Mouse (Mus musculus) liver, embryonic 12.5 days (tissue): ENCODE measurements at regions not wholly inside any gene's neighbourhood (a gene's known extent, or its start where the extent isn't known, plus 50 kb on each side); places are given as distances from the start of the nearest gene placed in this dataset.

Source experiments
- ATAC-seq: fragments of 200-750 bp; cut with Nextera tagmentation; 2 replicates; pipeline ENCODE4 v1.8.0; 2017; ENCODE audit warnings: moderate number of reproducible peaks, mild to moderate bottlenecking, moderate library complexity
- H3K27ac ChIP-seq: fragments of 300-500 bp; sonication (generic); 2 replicates; pipeline ENCODE4 v1.5.1; 2016; ENCODE audit warnings: mild to moderate bottlenecking
- H3K27me3 ChIP-seq: fragments of 300-500 bp; sonication (generic); replicated peaks from 2 replicates; pipeline ENCODE4 v1.6.1; 2016; ENCODE audit warnings: mild to moderate bottlenecking, moderate library complexity
- H3K36me3 ChIP-seq: fragments of 300-500 bp; sonication (generic); 2 replicates; pipeline ENCODE4 v1.6.1; 2016; ENCODE audit warnings: mild to moderate bottlenecking, moderate library complexity
- H3K4me1 ChIP-seq: fragments of 300-500 bp; sonication (generic); 2 replicates; pipeline ENCODE4 v1.6.1; 2016
- H3K4me2 ChIP-seq: fragments of 300-500 bp; sonication (generic); 2 replicates; pipeline ENCODE4 v1.6.1; 2016; ENCODE audit warnings: mild to moderate bottlenecking, moderate library complexity
- H3K4me3 ChIP-seq: fragments of 300-500 bp; sonication (generic); 2 replicates; pipeline ENCODE4 v1.5.1; 2016; ENCODE audit warnings: mild to moderate bottlenecking, moderate library complexity
- H3K9ac ChIP-seq: fragments of 300-500 bp; sonication (generic); 2 replicates; pipeline ENCODE4 v1.6.1; 2016; ENCODE audit warnings: mild to moderate bottlenecking, moderate library complexity
- H3K9me3 ChIP-seq: fragments of 300-500 bp; sonication (generic); replicated peaks from 2 replicates; pipeline ENCODE4 v1.6.1; 2016; ENCODE audit warnings: mild to moderate bottlenecking, moderate library complexity
- WGBS: fragments of 180-500 bp; shearing (Covaris S2); methylation state at CpG from one replicate; pipeline ENCODE4 v1.1.7; 2016; ENCODE audit not compliant: insufficient replicate concordance; 5-methylcytosine and 5-hydroxymethylcytosine counted together

DNA sequence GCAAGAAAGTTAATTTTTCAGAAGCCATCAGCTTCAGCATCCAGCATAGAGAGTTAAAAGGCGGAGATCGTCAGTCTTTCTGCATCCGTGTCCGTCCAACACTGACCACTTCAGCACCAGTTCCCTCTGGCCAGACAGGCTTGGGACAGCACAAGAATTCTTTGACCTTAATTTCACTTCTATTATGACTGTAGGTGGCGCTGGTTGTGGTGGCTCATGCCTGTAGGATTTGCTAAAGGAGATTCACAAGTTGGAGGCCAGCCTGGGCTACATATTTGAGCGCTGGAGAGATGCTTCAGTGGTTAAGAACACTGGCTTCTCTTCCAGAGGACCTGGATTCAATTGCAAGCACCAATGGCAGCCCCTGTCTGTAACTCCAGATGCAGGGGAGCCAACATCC, 66.0 kb downstream of the Amer2 start:
- no peaks in the 10 kb centered on the region for H3K9me3 ChIP-seq
- no peak overlapping the region for H3K27ac ChIP-seq
- no peak overlapping the region for H3K4me2 ChIP-seq
- H3K27me3 ChIP-seq = no peaks in the 10 kb centered on the region; the same call in 1 of the 2 replicates
- WGBS = 54% methylated on average over 6 of the region's 6 CpGs
- no peak overlapping the region for H3K4me3 ChIP-seq
- no peaks in the 10 kb centered on the region for H3K4me1 ChIP-seq
- no peaks in the 10 kb centered on the region for H3K36me3 ChIP-seq
- H3K9ac ChIP-seq = no peak overlapping the region
- no peak for ATAC-seq

- no peaks in the 10 kb centered on the region for H3K27me3 ChIP-seq
- no peaks in the 10 kb centered on the region for H3K4me1 ChIP-seq
- H3K9ac ChIP-seq = no peak overlapping the region
- WGBS = 43% methylated on average over 7 of the region's 7 CpGs
- no peak overlapping the region for H3K4me3 ChIP-seq
- H3K4me2 ChIP-seq = no peak overlapping the region
- H3K36me3 ChIP-seq = no peaks in the 10 kb centered on the region
- no peak overlapping the region for H3K27ac ChIP-seq
- ATAC-seq = no peak
- no peaks in the 10 kb centered on the region for H3K9me3 ChIP-seq
Observed at GRCm38 (mm10) chr14:60443821-60444551, 70.9 kb downstream of the Amer2 start.

DNA sequence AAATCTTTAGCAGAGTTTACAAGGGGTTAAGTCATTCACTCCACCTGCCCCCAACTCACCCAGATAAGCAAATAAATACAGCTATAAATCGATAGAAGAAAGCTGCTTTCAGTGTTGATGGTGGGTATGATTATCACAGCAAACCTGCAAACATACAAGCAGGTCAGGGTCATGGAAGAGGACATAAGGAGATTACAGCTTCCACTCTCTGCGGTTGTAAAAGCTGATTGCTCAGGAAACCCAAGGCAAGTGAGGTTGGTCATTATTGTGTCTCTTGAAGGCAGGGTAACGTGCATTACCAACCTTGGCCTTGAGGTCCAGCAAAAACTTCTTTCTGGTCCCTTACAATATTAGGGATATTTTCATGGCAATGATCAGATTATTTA, 71.5 kb downstream of the Amer2 start:
- no peak for ATAC-seq
- no peaks in the 10 kb centered on the region for H3K9me3 ChIP-seq
- H3K4me3 ChIP-seq = no peak overlapping the region
- no peak overlapping the region for H3K4me2 ChIP-seq
- no peaks in the 10 kb centered on the region for H3K36me3 ChIP-seq
- WGBS = 14% methylated on average over 3 of the region's 3 CpGs
- H3K9ac ChIP-seq = no peak overlapping the region
- H3K4me1 ChIP-seq = no peaks in the 10 kb centered on the region
- H3K27ac ChIP-seq = no peak overlapping the region
- no peaks in the 10 kb centered on the region for H3K27me3 ChIP-seq

GRCm38 (mm10) chr14:60446037-60446436, 73.0 kb downstream of the Amer2 start:
- no peaks in the 10 kb centered on the region for H3K27me3 ChIP-seq
- no peaks in the 10 kb centered on the region for H3K9me3 ChIP-seq
- WGBS = 62% methylated on average over 6 of the region's 6 CpGs
- H3K9ac ChIP-seq = no peak overlapping the region
- H3K4me3 ChIP-seq = no peak overlapping the region
- no peaks in the 10 kb centered on the region for H3K36me3 ChIP-seq
- no peaks in the 10 kb centered on the region for H3K4me1 ChIP-seq
- ATAC-seq = no peak
- H3K27ac ChIP-seq = no peak overlapping the region
- no peak overlapping the region for H3K4me2 ChIP-seq

GRCm38 (mm10) chr14:60451216-60451615, 78.2 kb downstream of the Amer2 start:
- no peak for ATAC-seq
- Histone ChIP-seq H3K36me3 (no peaks in the 10 kb centered on the region), H3K9ac (no peak overlapping the region), H3K27ac (no peak overlapping the region), H3K4me2 (no peak overlapping the region), H3K9me3 (no peaks in the 10 kb centered on the region), H3K4me1 (no peaks in the 10 kb centered on the region), H3K27me3 (no peaks in the 10 kb centered on the region), H3K4me3 (no peak overlapping the region)
- WGBS = 78% methylated on average over 9 of the region's 9 CpGs

DNA sequence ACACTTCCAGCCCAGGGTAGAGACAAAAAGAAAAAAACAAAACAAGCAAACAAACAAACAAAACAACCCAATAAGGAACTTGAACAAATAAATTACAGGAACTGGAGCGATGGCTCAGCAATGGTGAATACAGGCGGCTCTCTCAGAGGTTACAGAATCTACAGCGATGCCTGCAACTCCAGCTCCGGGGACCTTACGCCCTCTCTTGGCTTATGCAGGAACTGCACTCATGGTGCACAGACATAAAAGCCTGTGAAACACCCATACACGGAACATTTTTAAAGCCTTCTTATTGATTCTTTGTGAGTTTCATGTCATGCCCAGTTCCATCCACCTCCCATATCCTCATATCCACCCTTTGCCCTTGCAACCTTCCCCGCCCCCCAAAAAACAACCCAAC, 78.6 kb downstream of the Amer2 start:
- 63% methylated on average over 7 of the region's 7 CpGs for WGBS
- Histone ChIP-seq H3K36me3 (no peaks in the 10 kb centered on the region), H3K9me3 (no peaks in the 10 kb centered on the region), H3K27ac (no peak overlapping the region), H3K9ac (no peak overlapping the region), H3K4me1 (no peaks in the 10 kb centered on the region), H3K27me3 (no peaks in the 10 kb centered on the region), H3K4me3 (no peak overlapping the region), H3K4me2 (no peak overlapping the region)
- ATAC-seq = no peak

DNA sequence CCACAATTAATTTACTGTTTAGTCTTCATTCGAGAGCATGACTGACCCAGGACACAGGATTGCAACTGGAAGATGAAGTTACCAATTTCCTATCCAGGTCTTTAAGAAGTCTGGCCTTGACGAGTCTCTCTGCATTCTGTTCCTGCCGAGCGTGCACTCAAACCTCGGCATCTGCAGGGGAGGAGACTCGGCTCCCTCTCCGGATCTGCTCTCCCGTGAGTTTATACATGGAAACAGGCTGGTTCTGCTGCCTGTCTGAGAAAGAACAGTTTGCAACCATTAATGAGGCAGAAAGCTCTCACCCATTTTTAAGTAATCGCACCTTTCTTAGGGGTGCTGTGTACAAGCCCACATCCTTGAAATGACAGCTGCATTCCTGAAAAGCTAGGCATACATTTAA, 83.7 kb downstream of the Amer2 start:
- H3K27ac ChIP-seq = no peak overlapping the region
- no peak overlapping the region for H3K9ac ChIP-seq
- H3K4me3 ChIP-seq = no peak overlapping the region
- no peaks in the 10 kb centered on the region for H3K36me3 ChIP-seq
- no peak for ATAC-seq
- no peak overlapping the region for H3K4me2 ChIP-seq
- 74% methylated on average over 9 of the region's 9 CpGs for WGBS
- H3K9me3 ChIP-seq = no peaks in the 10 kb centered on the region
- no peaks in the 10 kb centered on the region for H3K27me3 ChIP-seq
- no peaks in the 10 kb centered on the region for H3K4me1 ChIP-seq

DNA sequence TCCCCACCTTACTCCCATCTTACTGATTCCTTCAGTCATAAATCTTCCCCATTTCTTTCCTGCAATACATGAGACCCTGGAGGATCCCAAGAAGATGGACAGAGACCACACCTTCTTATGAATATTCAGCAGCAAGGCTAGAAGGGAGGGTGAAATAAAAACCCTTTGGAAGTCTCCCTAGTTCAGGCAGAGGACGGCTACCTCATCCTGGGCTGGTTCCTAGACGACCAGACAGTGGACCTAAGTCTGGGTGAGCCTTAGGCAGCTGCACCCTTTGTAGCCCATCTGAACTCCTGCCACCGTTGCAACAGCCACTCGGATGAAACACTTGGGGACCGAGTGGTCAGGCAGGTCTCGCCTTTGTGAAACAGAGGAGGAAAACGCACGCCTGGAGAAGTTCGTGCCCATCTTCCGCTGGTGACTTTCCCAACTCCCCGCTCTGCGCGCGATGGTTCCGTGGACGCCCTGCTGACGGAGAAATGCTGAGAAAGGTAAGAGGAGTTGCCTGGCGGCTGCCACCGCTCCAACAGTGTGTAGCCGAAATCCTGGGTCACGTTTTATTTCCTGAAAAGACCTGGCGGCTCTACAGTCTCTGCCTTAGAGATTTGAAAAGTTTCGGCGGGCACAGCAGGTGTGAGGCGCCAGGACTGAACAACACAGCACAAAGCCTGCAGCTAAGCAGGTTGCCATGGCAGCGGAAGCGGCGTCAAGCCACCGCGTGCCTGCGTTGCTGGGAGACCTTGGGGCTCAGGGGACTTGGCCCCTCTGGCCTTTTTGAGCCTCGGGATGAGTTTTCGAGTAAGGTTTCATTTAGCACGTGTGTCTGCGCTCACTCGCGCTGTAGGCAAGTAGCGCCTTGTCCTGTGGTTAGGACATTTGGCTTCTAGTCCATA, 112.2 kb downstream of the Amer2 start:
- 1% methylated on average over 38 of the region's 38 CpGs for WGBS
- peaks cover 47% of the 10 kb centered on the region for H3K27me3 ChIP-seq
- 0 out of 2 replicates have a peak, but pooled peaks have one; percentile 40 for ATAC-seq
- no peak overlapping the region for H3K27ac ChIP-seq
- peak overlapping the region; percentile 35 for H3K4me3 ChIP-seq
- no peak overlapping the region for H3K9ac ChIP-seq
- H3K36me3 ChIP-seq = no peaks in the 10 kb centered on the region
- H3K4me1 ChIP-seq = peaks cover 5% of the 10 kb centered on the region; the same call in 1 of the 2 replicates
- no peaks in the 10 kb centered on the region for H3K9me3 ChIP-seq
- peak overlapping the region; percentile 55 for H3K4me2 ChIP-seq

- H3K9me3 ChIP-seq = no peaks in the 10 kb centered on the region
- H3K4me1 ChIP-seq = peaks cover 5% of the 10 kb centered on the region; the same call in 1 of the 2 replicates
- H3K9ac ChIP-seq = no peak overlapping the region
- peak overlapping the region; percentile 35 for H3K4me3 ChIP-seq
- H3K27me3 ChIP-seq = peaks cover 47% of the 10 kb centered on the region
- H3K36me3 ChIP-seq = no peaks in the 10 kb centered on the region
- peak overlapping the region; percentile 55 for H3K4me2 ChIP-seq
- 5% methylated on average over 5 of the region's 5 CpGs for WGBS
- no peak overlapping the region for H3K27ac ChIP-seq
- ATAC-seq = peak; percentile 54; the same call in 1 of the 2 replicates
Observed at GRCm38 (mm10) chr14:60485889-60486274, 112.8 kb downstream of the Amer2 start.

- H3K36me3 ChIP-seq = no peaks in the 10 kb centered on the region
- H3K9me3 ChIP-seq = no peaks in the 10 kb centered on the region
- H3K27ac ChIP-seq = no peak overlapping the region
- peaks cover 5% of the 10 kb centered on the region; the same call in 1 of the 2 replicates for H3K4me1 ChIP-seq
- no peak overlapping the region for H3K4me3 ChIP-seq
- 8% methylated on average over 9 of the region's 9 CpGs for WGBS
- no peak overlapping the region for H3K9ac ChIP-seq
- ATAC-seq = no peak
- peaks cover 47% of the 10 kb centered on the region for H3K27me3 ChIP-seq
- peak overlapping the region; percentile 55 for H3K4me2 ChIP-seq
Observed at GRCm38 (mm10) chr14:60486278-60486935, 113.3 kb downstream of the Amer2 start.

GRCm38 (mm10) chr14:60489111-60489510, 116.1 kb downstream of the Amer2 start:
- Histone ChIP-seq H3K27me3 (peaks cover 41% of the 10 kb centered on the region), H3K4me3 (no peak overlapping the region), H3K9ac (no peak overlapping the region), H3K36me3 (no peaks in the 10 kb centered on the region), H3K4me1 (peaks cover 5% of the 10 kb centered on the region; the same call in 1 of the 2 replicates), H3K9me3 (no peaks in the 10 kb centered on the region), H3K4me2 (no peak overlapping the region), H3K27ac (no peak overlapping the region)
- 59% methylated on average over 4 of the region's 4 CpGs for WGBS
- no peak for ATAC-seq

DNA sequence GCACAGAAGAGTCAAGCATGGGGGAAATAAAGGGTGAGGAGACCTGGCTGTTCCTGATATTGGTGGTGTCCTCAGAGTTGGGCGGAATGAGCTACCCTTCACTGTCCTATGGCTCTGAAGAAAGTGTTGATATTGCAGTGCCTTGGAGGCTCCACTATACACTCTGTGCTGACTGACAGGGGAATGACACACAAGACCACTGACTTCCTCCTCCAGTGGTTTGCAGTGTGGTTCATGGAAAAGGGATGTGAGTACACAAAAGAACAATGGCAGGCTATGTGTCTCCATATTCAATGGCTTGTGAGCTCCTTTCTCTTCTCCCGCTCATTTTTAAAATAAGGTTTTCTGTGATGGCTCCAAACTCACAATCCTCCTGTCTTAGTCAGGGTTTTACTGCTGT, 117.8 kb downstream of the Amer2 start:
- H3K27me3 ChIP-seq = peaks cover 23% of the 10 kb centered on the region
- no peaks in the 10 kb centered on the region for H3K9me3 ChIP-seq
- H3K36me3 ChIP-seq = no peaks in the 10 kb centered on the region
- no peak overlapping the region for H3K27ac ChIP-seq
- ATAC-seq = no peak
- no peaks in the 10 kb centered on the region for H3K4me1 ChIP-seq
- H3K9ac ChIP-seq = no peak overlapping the region
- no peak overlapping the region for H3K4me3 ChIP-seq
- H3K4me2 ChIP-seq = no peak overlapping the region
- WGBS = 71% methylated on average over 2 of the region's 2 CpGs
